Mouse (Mus musculus) heart, postnatal 0 days (tissue): ENCODE results near the gene Pbdc1. TPM values are rescaled to one million over a fixed set of nuclear protein-coding genes. Genes with fewer than 3 reads are reported as not detected.
A peak's percentile ranks its signal among the peaks of the same experiment; 100 is the strongest.
"Not testable (repeated sequence)": the region's sequence is repeated elsewhere in the genome, so short reads cannot be mapped to it uniquely, and the experiment has no call there.

Experiments used
- ATAC-seq: fragments of 200-750 bp; cut with Nextera tagmentation; 2 replicates; pipeline ENCODE4 v1.8.0; 2017; ENCODE audit warnings: low read depth, moderate number of reproducible peaks, moderate library complexity; ENCODE audit not compliant: insufficient read depth
- DNase-seq: peaks from one replicate; pipeline ENCODE4 v3.0.0-alpha.2; 2016; ENCODE audit warnings: low spot score
- H3K27ac ChIP-seq: fragments of 300-500 bp; sonication (generic); 2 replicates; pipeline ENCODE4 v1.5.1; 2014; ENCODE audit warnings: low read depth, mild to moderate bottlenecking
- H3K27me3 ChIP-seq: fragments of 300-500 bp; sonication (generic); 2 replicates; pipeline ENCODE4 v1.6.1; 2014; ENCODE audit warnings: low read length, mixed read lengths; ENCODE audit not compliant: control insufficient read depth, insufficient read depth
- H3K36me3 ChIP-seq: fragments of 300-500 bp; sonication (generic); replicated peaks from 2 replicates; pipeline ENCODE4 v1.6.1; 2014; ENCODE audit warnings: low read length, mixed read lengths; ENCODE audit not compliant: control insufficient read depth, insufficient read depth
- H3K4me1 ChIP-seq: fragments of 300-500 bp; sonication (generic); 2 replicates; pipeline ENCODE4 v1.6.1; 2014; ENCODE audit warnings: antibody characterized with exemption; ENCODE audit not compliant: control insufficient read depth, insufficient read depth
- H3K4me2 ChIP-seq: fragments of 300-500 bp; sonication (generic); 2 replicates; pipeline ENCODE4 v1.6.1; 2014; ENCODE audit warnings: low read depth, mild to moderate bottlenecking, low read length, moderate library complexity
- H3K4me3 ChIP-seq: fragments of 300-500 bp; sonication (generic); 2 replicates; pipeline ENCODE4 v1.5.1; 2014; ENCODE audit warnings: low read depth, low read length
- H3K9ac ChIP-seq: fragments of 300-500 bp; sonication (generic); replicated peaks from 2 replicates; pipeline ENCODE4 v1.6.1; 2014; ENCODE audit warnings: low read depth, low read length, mixed read lengths
- H3K9me3 ChIP-seq: fragments of 300-500 bp; sonication (generic); replicated peaks from 2 replicates; pipeline ENCODE4 v1.6.1; 2016; ENCODE audit warnings: low read length; ENCODE audit not compliant: control insufficient read depth
- CTCF ChIP-seq: IDR thresholded peaks from 2 replicates; pipeline ENCODE4 v1.5.1; 2016; ENCODE audit warnings: antibody characterized with exemption, control low read depth, low read depth
- EP300 ChIP-seq: IDR thresholded peaks from 2 replicates; pipeline ENCODE4 v1.6.1; 2016; ENCODE audit warnings: antibody characterized with exemption, low read depth
- WGBS: fragments of 180-500 bp; shearing (Covaris S2); extraction: QIAGEN DNeasy Blood & Tissue Kit; methylation state at CpG from one replicate; pipeline ENCODE4 v1.1.7; 2014; 5-methylcytosine and 5-hydroxymethylcytosine counted together
- polyA plus RNA-seq: library from polyadenylated mRNA; unstranded; fragments of >200 nt; fragmentation: Nextera tagmentation; extraction: Ambion mirVana; gene quantifications from 2 replicates; pipeline ENCODE4 v1.2.1, GENCODE M21; 2015
- total RNA-seq: library from RNA; depleted of rRNA; stranded (reverse); fragments of >200 nt; gene quantifications from 2 replicates; pipeline ENCODE4 v1.2.3, GENCODE M21; 2014; ENCODE audit warnings: low replicate concordance

The Pbdc1 gene
- total and polyA plus RNA-seq, 2 experiments from 2014 or later: 13.7 to 27.6 TPM

GRCm38 (mm10) chrX:105079151-105079550 lies 405 bp upstream of the Pbdc1 start:
- DNase-seq: no peak
- Histone ChIP-seq H3K9ac (peak overlapping the region; percentile 25; the same call in 1 of the 2 replicates), H3K4me3 (peak overlapping the region; percentile 60), H3K4me2 (peak overlapping the region; percentile 78), H3K9me3 (no peaks in the 10 kb centered on the region), H3K27me3 (no peaks in the 10 kb centered on the region), H3K36me3 (peaks cover 5% of the 10 kb centered on the region; the same call in 1 of the 2 replicates), H3K4me1 (no peaks in the 10 kb centered on the region), H3K27ac (no peak overlapping the region)
- ATAC-seq: 0 out of 2 replicates have a peak, but pooled peaks have one; percentile 4
- WGBS: 8% methylated on average over 12 of the region's 12 CpGs
- TF ChIP-seq EP300: no peak
- TF ChIP-seq CTCF: no peak

GRCm38 (mm10) chrX:105080096-105080495 lies 540 bp downstream of the Pbdc1 start:
- Histone ChIP-seq H3K27me3 (no peaks in the 10 kb centered on the region), H3K4me2 (peak overlapping the region; percentile 78), H3K36me3 (peaks cover 7% of the 10 kb centered on the region; the same call in 1 of the 2 replicates), H3K9me3 (no peaks in the 10 kb centered on the region), H3K9ac (peak overlapping the region; percentile 48), H3K4me1 (no peaks in the 10 kb centered on the region), H3K4me3 (peak overlapping the region; percentile 60), H3K27ac (0 out of 2 replicates have a peak overlapping the region, but pooled peaks have one; percentile 61)
- no peak for DNase-seq
- no peak for ATAC-seq
- no peak for TF ChIP-seq CTCF
- TF ChIP-seq EP300: no peak
- 9% methylated on average over 8 of the region's 8 CpGs for WGBS

- not testable (repeated sequence) for H3K9ac ChIP-seq, ATAC-seq, H3K9me3 ChIP-seq, H3K27me3 ChIP-seq, H3K4me3 ChIP-seq, DNase-seq, H3K4me2 ChIP-seq, H3K36me3 ChIP-seq, H3K4me1 ChIP-seq, H3K27ac ChIP-seq
- WGBS: 85% methylated on average over 7 of the region's 7 CpGs
Observed at GRCm38 (mm10) chrX:105083013-105083412, 3.5 kb downstream of the Pbdc1 start.

GRCm38 (mm10) chrX:105104175-105104574 lies 24.6 kb downstream of the Pbdc1 start:
- no peak for ATAC-seq
- Histone ChIP-seq H3K36me3 (no peaks in the 10 kb centered on the region), H3K9ac (no peak overlapping the region), H3K9me3 (no peaks in the 10 kb centered on the region), H3K4me2 (no peak overlapping the region), H3K4me1 (no peaks in the 10 kb centered on the region), H3K27me3 (no peaks in the 10 kb centered on the region), H3K27ac (no peak overlapping the region), H3K4me3 (no peak overlapping the region)
- WGBS: 44% methylated on average over 5 of the region's 5 CpGs
- peak; percentile 6 for DNase-seq
- TF ChIP-seq CTCF (peak; percentile 65), EP300 (no peak)

GRCm38 (mm10) chrX:105114994-105115393 lies 35.4 kb downstream of the Pbdc1 start:
- DNase-seq (no peak), ATAC-seq (no peak)
- no peak for TF ChIP-seq CTCF
- no peak for TF ChIP-seq EP300
- Histone ChIP-seq H3K27me3 (no peaks in the 10 kb centered on the region), H3K9me3 (no peaks in the 10 kb centered on the region), H3K27ac (no peak overlapping the region), H3K4me1 (no peaks in the 10 kb centered on the region), H3K4me2 (no peak overlapping the region), H3K4me3 (no peak overlapping the region), H3K9ac (no peak overlapping the region), H3K36me3 (no peaks in the 10 kb centered on the region)
- 27% methylated on average over 2 of the region's 2 CpGs for WGBS
